Mouse (Mus musculus): ENCODE data around the gene Rsg1. TPM values are rescaled to one million over a fixed set of nuclear protein-coding genes. Genes with fewer than 3 reads are reported as not detected.

Gene Rsg1
- 8.5 and 9.2 TPM in 2 replicates for polyA plus RNA-seq (2014; fragmentation: Nextera tagmentation; extraction: Ambion mirVana)

DNA sequence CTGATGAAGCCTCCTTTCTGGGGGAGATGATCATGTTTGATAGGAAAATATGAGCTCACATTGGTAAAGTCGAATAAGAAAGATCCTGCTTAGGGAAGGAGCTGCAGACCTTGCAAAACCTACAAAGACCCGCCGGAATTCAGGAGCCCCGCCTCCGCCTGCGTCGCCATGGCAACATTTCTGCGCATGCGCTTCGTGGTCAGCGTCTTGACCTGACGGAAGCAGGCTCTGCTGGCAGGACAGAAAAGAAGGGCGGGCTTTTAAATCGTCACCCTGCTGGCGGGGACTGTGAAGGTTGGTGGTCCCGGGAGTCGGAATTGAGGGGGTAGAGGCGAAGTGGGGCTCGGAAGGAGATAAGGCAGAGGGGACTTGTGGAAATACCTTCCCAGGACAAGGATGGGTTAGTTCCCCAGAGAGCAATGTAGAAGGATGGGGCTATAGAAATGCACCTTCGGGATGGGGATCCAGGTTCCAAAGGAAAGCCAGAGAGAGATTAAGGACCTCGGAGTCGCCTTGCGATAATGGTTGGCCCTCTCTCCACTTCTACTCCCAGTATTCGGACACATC, at the start of gene Rsg1:
Gene Rsg1 (plus strand): TSS at position 187 of the 567 bp plus-strand sequence.
- no peaks in the 10 kb centered on the region for H3K9me3 ChIP-seq (ENCODE audit: control insufficient read depth, low read length)
- ATAC-seq (ENCODE audit: low read depth): peak; percentile 85
- no peaks in the 10 kb centered on the region for H3K36me3 ChIP-seq (ENCODE audit: control insufficient read depth, insufficient read depth, low read length)
- H3K4me1 ChIP-seq (ENCODE audit: control insufficient read depth, insufficient read depth, low read length): peaks cover 14% of the 10 kb centered on the region
- no peaks in the 10 kb centered on the region for H3K27me3 ChIP-seq (ENCODE audit: control insufficient read depth, insufficient read depth, low read length)
- peak within 1 kb of the TSS; percentile 88 for H3K4me2 ChIP-seq (ENCODE audit: low read depth, low read length)
- peak within 1 kb of the TSS; percentile 48; the same call in 1 of the 2 replicates for H3K27ac ChIP-seq (ENCODE audit: low read depth, low read length)
- H3K4me3 ChIP-seq (ENCODE audit: low read depth, low read length): peak within 1 kb of the TSS; percentile 50
- H3K9ac ChIP-seq (replicated peaks; ENCODE audit: low read depth, low read length): peak within 1 kb of the TSS; percentile 63
- WGBS: under 1% methylated on average over 24 of the region's 24 CpGs

- Histone ChIP-seq H3K9ac (replicated peaks; ENCODE audit: low read depth, low read length) (no peak overlapping the region), H3K9me3 (ENCODE audit: control insufficient read depth, low read length) (no peaks in the 10 kb centered on the region), H3K27me3 (ENCODE audit: control insufficient read depth, insufficient read depth, low read length) (no peaks in the 10 kb centered on the region), H3K4me2 (ENCODE audit: low read depth, low read length) (no peak overlapping the region), H3K36me3 (ENCODE audit: control insufficient read depth, insufficient read depth, low read length) (0 out of 2 replicates have a peak, but pooled peaks cover 2% of the 10 kb centered on the region), H3K4me1 (ENCODE audit: control insufficient read depth, insufficient read depth, low read length) (no peaks in the 10 kb centered on the region), H3K27ac (ENCODE audit: low read depth, low read length) (no peak overlapping the region), H3K4me3 (ENCODE audit: low read depth, low read length) (no peak overlapping the region)
- 77% methylated on average over 8 of the region's 8 CpGs for WGBS
- ATAC-seq (ENCODE audit: low read depth): no peak
These were observed 47.9 kb upstream of the Rsg1 start for GRCm38 (mm10) chr4:141165744-141166292.

DNA sequence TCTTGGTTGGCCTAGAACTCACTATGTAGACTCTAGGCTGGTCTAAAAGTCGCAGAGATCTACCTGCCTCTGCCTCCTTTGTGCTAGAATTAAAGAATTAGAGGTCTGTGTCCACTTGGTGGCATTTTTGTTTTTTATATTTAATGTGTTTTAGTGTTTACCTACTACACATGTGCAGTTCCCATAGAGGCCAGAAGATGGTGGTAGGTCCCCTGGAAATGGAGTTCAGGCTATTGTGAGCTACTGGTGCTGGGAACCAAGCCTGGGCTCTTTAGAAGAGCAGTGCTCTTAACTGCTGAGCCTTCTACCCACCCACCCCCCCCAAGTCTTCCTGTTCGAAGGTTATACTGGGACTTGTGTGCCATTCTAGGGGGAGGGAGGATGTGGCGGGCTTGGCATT, 46.6 kb upstream of the Rsg1 start:
- no peak overlapping the region for H3K4me2 ChIP-seq (ENCODE audit: low read depth, low read length)
- H3K27me3 ChIP-seq (ENCODE audit: control insufficient read depth, insufficient read depth, low read length): no peaks in the 10 kb centered on the region
- 0 out of 2 replicates have a peak, but pooled peaks cover 7% of the 10 kb centered on the region for H3K36me3 ChIP-seq (ENCODE audit: control insufficient read depth, insufficient read depth, low read length)
- H3K4me1 ChIP-seq (ENCODE audit: control insufficient read depth, insufficient read depth, low read length): no peaks in the 10 kb centered on the region
- H3K9ac ChIP-seq (replicated peaks; ENCODE audit: low read depth, low read length): no peak overlapping the region
- H3K9me3 ChIP-seq (ENCODE audit: control insufficient read depth, low read length): no peaks in the 10 kb centered on the region
- H3K27ac ChIP-seq (ENCODE audit: low read depth, low read length): no peak overlapping the region
- H3K4me3 ChIP-seq (ENCODE audit: low read depth, low read length): no peak overlapping the region
- no peak for ATAC-seq (ENCODE audit: low read depth)
- WGBS: 95% methylated on average over 3 of the region's 3 CpGs

GRCm38 (mm10) chr4:141172121-141172520, 41.6 kb upstream of the Rsg1 start:
- H3K4me1 ChIP-seq (ENCODE audit: control insufficient read depth, insufficient read depth, low read length): no peaks in the 10 kb centered on the region
- no peak for ATAC-seq (ENCODE audit: low read depth)
- H3K4me2 ChIP-seq (ENCODE audit: low read depth, low read length): no peak overlapping the region
- no peaks in the 10 kb centered on the region for H3K27me3 ChIP-seq (ENCODE audit: control insufficient read depth, insufficient read depth, low read length)
- no peak overlapping the region for H3K27ac ChIP-seq (ENCODE audit: low read depth, low read length)
- no peaks in the 10 kb centered on the region for H3K9me3 ChIP-seq (ENCODE audit: control insufficient read depth, low read length)
- 89% methylated on average over 8 of the region's 8 CpGs for whole genome bisulfite sequencing
- no peak overlapping the region for H3K9ac ChIP-seq (replicated peaks; ENCODE audit: low read depth, low read length)
- H3K36me3 ChIP-seq (ENCODE audit: control insufficient read depth, insufficient read depth, low read length): 0 out of 2 replicates have a peak, but pooled peaks cover 15% of the 10 kb centered on the region
- H3K4me3 ChIP-seq (ENCODE audit: low read depth, low read length): no peak overlapping the region

GRCm38 (mm10) chr4:141175783-141176182, 38.0 kb upstream of the Rsg1 start:
- Histone ChIP-seq H3K4me1 (ENCODE audit: control insufficient read depth, insufficient read depth, low read length) (peaks cover 4% of the 10 kb centered on the region; the same call in 1 of the 2 replicates), H3K27ac (ENCODE audit: low read depth, low read length) (no peak overlapping the region), H3K36me3 (ENCODE audit: control insufficient read depth, insufficient read depth, low read length) (peaks cover 16% of the 10 kb centered on the region), H3K4me3 (ENCODE audit: low read depth, low read length) (no peak overlapping the region), H3K9me3 (ENCODE audit: control insufficient read depth, low read length) (no peaks in the 10 kb centered on the region), H3K27me3 (ENCODE audit: control insufficient read depth, insufficient read depth, low read length) (no peaks in the 10 kb centered on the region), H3K9ac (replicated peaks; ENCODE audit: low read depth, low read length) (no peak overlapping the region), H3K4me2 (ENCODE audit: low read depth, low read length) (no peak overlapping the region)
- WGBS: 75% methylated on average over 5 of the region's 5 CpGs
- ATAC-seq (ENCODE audit: low read depth): no peak

DNA sequence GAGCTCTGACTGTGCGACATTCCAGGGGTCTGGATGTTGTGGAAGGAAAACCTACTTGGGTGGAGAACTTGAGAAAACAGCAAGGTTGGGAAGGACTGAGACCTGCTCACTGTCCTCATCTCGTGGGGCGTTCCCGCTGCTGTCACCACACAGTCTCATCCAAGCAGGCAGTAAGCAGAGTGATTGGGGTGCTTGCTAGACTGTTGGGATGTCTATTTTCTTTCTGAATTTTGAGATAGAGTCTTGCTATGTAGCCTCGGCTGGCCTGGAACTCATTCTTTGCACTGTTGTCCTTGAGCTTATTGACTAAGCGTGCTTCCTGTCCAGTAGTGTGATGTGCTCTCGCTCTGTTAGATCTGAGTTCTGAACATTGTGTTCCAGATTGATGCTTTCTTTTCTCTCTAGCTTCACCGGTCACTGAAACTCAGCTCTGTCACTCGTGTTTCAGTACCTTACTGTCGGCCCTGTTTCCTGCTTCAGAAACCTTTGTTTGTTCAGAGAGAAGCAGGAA, 37.4 kb upstream of the Rsg1 start:
- peaks cover 18% of the 10 kb centered on the region for H3K36me3 ChIP-seq (ENCODE audit: control insufficient read depth, insufficient read depth, low read length)
- ATAC-seq (ENCODE audit: low read depth): no peak
- no peaks in the 10 kb centered on the region for H3K27me3 ChIP-seq (ENCODE audit: control insufficient read depth, insufficient read depth, low read length)
- H3K9me3 ChIP-seq (ENCODE audit: control insufficient read depth, low read length): no peaks in the 10 kb centered on the region
- H3K9ac ChIP-seq (replicated peaks; ENCODE audit: low read depth, low read length): no peak overlapping the region
- H3K4me2 ChIP-seq (ENCODE audit: low read depth, low read length): no peak overlapping the region
- 87% methylated on average over 10 of the region's 10 CpGs for WGBS
- H3K4me1 ChIP-seq (ENCODE audit: control insufficient read depth, insufficient read depth, low read length): peaks cover 4% of the 10 kb centered on the region; the same call in 1 of the 2 replicates
- no peak overlapping the region for H3K4me3 ChIP-seq (ENCODE audit: low read depth, low read length)
- no peak overlapping the region for H3K27ac ChIP-seq (ENCODE audit: low read depth, low read length)

DNA sequence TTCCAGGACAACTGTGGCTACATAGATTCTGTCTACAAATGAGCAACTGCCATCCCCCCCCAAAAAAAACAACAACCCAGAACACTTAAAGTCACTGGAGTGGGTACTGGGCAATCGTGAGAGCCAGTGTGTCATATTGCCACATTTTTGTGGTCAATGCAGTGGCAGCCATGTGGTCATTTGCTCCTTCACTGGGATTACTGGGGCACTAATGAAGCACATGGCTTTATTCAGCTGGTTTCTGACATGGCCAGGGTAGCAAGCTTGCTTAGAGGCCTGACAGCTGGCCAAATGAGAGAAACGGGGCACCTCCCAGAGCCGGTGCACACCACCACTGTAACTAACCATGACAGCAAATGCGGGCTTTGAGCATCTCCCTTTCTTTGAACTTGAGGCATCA, 35.3 kb upstream of the Rsg1 start:
- no peaks in the 10 kb centered on the region for H3K9me3 ChIP-seq (ENCODE audit: control insufficient read depth, low read length)
- H3K27ac ChIP-seq (ENCODE audit: low read depth, low read length): no peak overlapping the region
- no peak for ATAC-seq (ENCODE audit: low read depth)
- no peak overlapping the region for H3K4me3 ChIP-seq (ENCODE audit: low read depth, low read length)
- peaks cover 4% of the 10 kb centered on the region; the same call in 1 of the 2 replicates for H3K4me1 ChIP-seq (ENCODE audit: control insufficient read depth, insufficient read depth, low read length)
- no peak overlapping the region for H3K9ac ChIP-seq (replicated peaks; ENCODE audit: low read depth, low read length)
- no peak overlapping the region for H3K4me2 ChIP-seq (ENCODE audit: low read depth, low read length)
- H3K27me3 ChIP-seq (ENCODE audit: control insufficient read depth, insufficient read depth, low read length): no peaks in the 10 kb centered on the region
- peaks cover 16% of the 10 kb centered on the region for H3K36me3 ChIP-seq (ENCODE audit: control insufficient read depth, insufficient read depth, low read length)
- 47% methylated on average over 4 of the region's 4 CpGs for WGBS

DNA sequence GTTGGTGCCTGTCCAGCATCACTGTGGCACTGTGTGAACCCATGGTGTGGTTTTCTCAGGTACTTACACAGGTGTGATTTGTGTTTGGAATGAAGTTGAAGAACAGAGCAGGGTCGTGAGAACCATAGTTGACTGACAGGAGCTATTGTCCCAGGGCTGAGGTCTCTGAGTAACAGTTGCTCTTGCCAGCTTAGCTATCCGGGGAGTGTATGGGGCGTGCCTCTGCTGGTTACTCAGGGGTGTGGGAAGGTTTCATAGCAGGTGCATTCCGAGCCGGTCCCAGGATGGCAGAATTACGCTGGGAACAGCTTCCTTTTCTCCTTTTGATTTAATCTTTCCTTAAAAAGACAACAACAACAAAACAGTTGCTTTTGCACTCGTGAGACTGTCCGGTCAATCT, 32.9 kb upstream of the Rsg1 start:
- peaks cover 4% of the 10 kb centered on the region; the same call in 1 of the 2 replicates for H3K4me1 ChIP-seq (ENCODE audit: control insufficient read depth, insufficient read depth, low read length)
- H3K4me2 ChIP-seq (ENCODE audit: low read depth, low read length): no peak overlapping the region
- H3K9me3 ChIP-seq (ENCODE audit: control insufficient read depth, low read length): no peaks in the 10 kb centered on the region
- no peaks in the 10 kb centered on the region for H3K27me3 ChIP-seq (ENCODE audit: control insufficient read depth, insufficient read depth, low read length)
- WGBS: 87% methylated on average over 8 of the region's 8 CpGs
- H3K4me3 ChIP-seq (ENCODE audit: low read depth, low read length): no peak overlapping the region
- ATAC-seq (ENCODE audit: low read depth): no peak
- no peak overlapping the region for H3K27ac ChIP-seq (ENCODE audit: low read depth, low read length)
- H3K9ac ChIP-seq (replicated peaks; ENCODE audit: low read depth, low read length): no peak overlapping the region
- H3K36me3 ChIP-seq (ENCODE audit: control insufficient read depth, insufficient read depth, low read length): peaks cover 10% of the 10 kb centered on the region

- no peak overlapping the region for H3K9ac ChIP-seq (replicated peaks; ENCODE audit: low read depth, low read length)
- no peaks in the 10 kb centered on the region for H3K27me3 ChIP-seq (ENCODE audit: control insufficient read depth, insufficient read depth, low read length)
- ATAC-seq (ENCODE audit: low read depth): no peak
- no peak overlapping the region for H3K4me2 ChIP-seq (ENCODE audit: low read depth, low read length)
- no peak overlapping the region for H3K27ac ChIP-seq (ENCODE audit: low read depth, low read length)
- H3K4me1 ChIP-seq (ENCODE audit: control insufficient read depth, insufficient read depth, low read length): peaks cover 4% of the 10 kb centered on the region; the same call in 1 of the 2 replicates
- peaks cover 10% of the 10 kb centered on the region for H3K36me3 ChIP-seq (ENCODE audit: control insufficient read depth, insufficient read depth, low read length)
- H3K4me3 ChIP-seq (ENCODE audit: low read depth, low read length): no peak overlapping the region
- WGBS: 95% methylated on average over 6 of the region's 6 CpGs
- no peaks in the 10 kb centered on the region for H3K9me3 ChIP-seq (ENCODE audit: control insufficient read depth, low read length)
These were observed 31.8 kb upstream of the Rsg1 start for GRCm38 (mm10) chr4:141181981-141182380.

All from neural tube, embryonic 14.5 days (tissue).